ENCODE assay signal across 34 mouse cellular contexts in the genomic region with DNA sequence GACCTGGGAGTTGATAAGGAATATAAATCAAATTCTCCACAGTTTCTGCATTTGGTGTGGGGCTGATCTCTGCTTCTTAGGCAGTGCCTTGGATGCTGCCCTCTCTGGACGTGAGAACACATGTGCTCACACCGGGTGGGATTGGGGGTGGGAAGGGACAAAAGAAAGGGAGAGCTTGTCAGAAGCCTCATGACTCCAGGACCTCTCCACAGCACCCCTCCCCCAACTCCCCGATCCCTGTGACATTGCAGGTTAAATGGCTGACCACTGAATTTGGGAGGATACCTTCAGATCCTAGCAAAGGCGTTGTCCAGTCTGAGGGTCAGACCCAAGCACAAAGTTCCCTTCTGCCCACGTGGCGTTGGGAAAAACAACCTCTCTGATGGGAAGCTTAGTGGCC. TPM values are rescaled to one million over a fixed set of nuclear protein-coding genes. Genes with fewer than 3 reads are reported as not detected.
"Had no signal": no experiment of that assay in that cellular context is flagged by ENCODE, and none has a peak within 500 bp of the region (broad histone marks: within the 10 kb centered on the region; RNA-seq: fewer than 3 reads in every experiment).

No protein-coding gene starts in this region.

- H3K27me3 ChIP-seq: hindbrain, embryonic 15.5 days had no signal

- H3K4me1 ChIP-seq: liver, embryonic 12.5 days had no signal

- H3K4me3 ChIP-seq: gastrocnemius, adult 2 months; heart, embryonic 13.5 days; heart, embryonic 15.5 days; hindbrain, embryonic 12.5 days; hindbrain, embryonic 15.5 days; layer of hippocampus, adult 2 months; limb, embryonic 13.5 days; limb, embryonic 15.5 days; liver, embryonic 12.5 days had no signal

- H3K9me3 ChIP-seq: heart, embryonic 13.5 days; heart, embryonic 15.5 days; hindbrain, embryonic 12.5 days; hindbrain, embryonic 15.5 days; limb, embryonic 13.5 days; limb, embryonic 15.5 days; liver, embryonic 12.5 days had no signal

- H3K36me3 ChIP-seq: heart, embryonic 13.5 days; heart, embryonic 15.5 days; hindbrain, embryonic 12.5 days; hindbrain, embryonic 15.5 days; limb, embryonic 13.5 days; limb, embryonic 15.5 days; liver, embryonic 12.5 days had no signal

- DNase-seq: gastrocnemius, adult 2 months; gastrocnemius, postnatal 10 days; gastrocnemius, postnatal 25 days; heart, adult 18-20 months; heart, postnatal 14 days; heart, postnatal 36 days; kidney, adult 11 months; kidney, adult 8-10 months; kidney, postnatal 10 days; kidney, postnatal 25 days; kidney, postnatal 4 days; layer of hippocampus, postnatal 36 days; left cerebral cortex, postnatal 4 days had no signal

- H3K27ac ChIP-seq: gastrocnemius, adult 2 months; heart, embryonic 13.5 days; heart, embryonic 15.5 days; hindbrain, embryonic 15.5 days; hindbrain, postnatal 0 days; layer of hippocampus, adult 2 months; limb, embryonic 13.5 days; limb, embryonic 15.5 days; liver, embryonic 12.5 days; liver, embryonic 14.5 days had no signal

RNA-seq across cellular contexts. Expression of gene Gjb5, which starts 6.5 kb away (rescaled TPM):
- total RNA-seq: gastrocnemius, adult 2 months; hematopoietic stem cell, adult 5-6 weeks; layer of hippocampus, adult 2 months; layer of hippocampus, postnatal 10 days; layer of hippocampus, postnatal 36 days; left cerebral cortex, adult 18-20 months; left cerebral cortex, adult 8-10 months; left cerebral cortex, postnatal 10 days; left cerebral cortex, postnatal 25 days; liver, adult 2 months had no signal
- polyA plus RNA-seq: liver, adult 2 months had no signal

RNA-seq across cellular contexts. Expression of gene Gjb4, which starts 10.6 kb away (rescaled TPM):
- total RNA-seq: gastrocnemius, adult 2 months; gastrocnemius, postnatal 10 days; gastrocnemius, postnatal 25 days; heart, adult 18-20 months; heart, adult 8-10 months; heart, postnatal 14 days; heart, postnatal 36 days; hematopoietic stem cell, adult 5-6 weeks; hindbrain, postnatal 0 days; layer of hippocampus, adult 2 months; layer of hippocampus, postnatal 10 days; left cerebral cortex, adult 18-20 months; left cerebral cortex, adult 8-10 months; left cerebral cortex, postnatal 10 days; left cerebral cortex, postnatal 25 days; left cerebral cortex, postnatal 4 days; liver, adult 2 months had no signal
- polyA plus RNA-seq: heart, embryonic 11.5 days; heart, embryonic 15.5 days; heart, postnatal 0 days; hindbrain, embryonic 15.5 days; hindbrain, postnatal 0 days; intestine, embryonic 14.5 days; limb, embryonic 13.5 days; liver, adult 2 months; liver, embryonic 12.5 days; liver, embryonic 14.5 days had no signal

RNA-seq across cellular contexts. Expression of gene Gjb3, which starts 33.8 kb away (rescaled TPM):
- total RNA-seq: gastrocnemius, adult 2 months; gastrocnemius, postnatal 10 days; gastrocnemius, postnatal 25 days; left cerebral cortex, adult 8-10 months; liver, adult 2 months had no signal
- polyA plus RNA-seq: heart, embryonic 13.5 days; liver, adult 2 months; liver, embryonic 12.5 days had no signal

RNA-seq across cellular contexts. Expression of gene Gja4, which starts 50.6 kb away (rescaled TPM):
- total RNA-seq: hematopoietic stem cell, adult 5-6 weeks had no signal
